Mouse (Mus musculus) CH12.LX (cell line): ENCODE data around the gene Fgf11.

Source experiments
- EP300 ChIP-seq: IDR thresholded peaks from 2 replicates; pipeline ENCODE4 v1.6.1; 2011; ENCODE audit warnings: low read length, improper control_type of control experiment
- JUND ChIP-seq: conservative IDR thresholded peaks from 2 replicates; pipeline ENCODE4 v1.6.1; 2011; ENCODE audit warnings: low read depth, low read length, improper control_type of control experiment
- POLR2A ChIP-seq: IDR thresholded peaks from 2 replicates; pipeline ENCODE4 v1.6.1; 2011; ENCODE audit warnings: low read depth, mild to moderate bottlenecking, improper control_type of control experiment, low read length

DNA sequence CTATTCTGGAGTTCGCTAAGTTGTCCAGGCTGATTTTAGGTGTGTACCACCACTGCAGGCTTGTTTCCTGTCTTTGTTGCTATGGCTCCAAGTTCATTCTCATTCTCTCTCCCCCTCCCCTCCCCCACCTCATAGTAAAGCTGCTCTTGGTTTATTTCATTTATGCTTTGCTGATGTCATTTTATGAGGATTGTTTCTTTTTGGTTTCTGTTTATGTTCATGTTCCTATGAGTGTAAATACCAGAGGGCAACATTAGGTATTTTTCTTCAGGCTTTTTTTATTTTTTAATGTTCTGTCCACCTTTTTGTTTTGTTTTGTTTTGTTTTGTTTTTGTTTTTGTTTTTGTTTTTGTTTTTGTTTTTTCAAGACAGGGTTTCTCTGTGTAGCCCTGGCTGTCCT is 39.8 kb downstream of the Fgf11 start, which contains the start of gene Slc35g3:
- TF ChIP-seq EP300: no peak
- no peak for TF ChIP-seq POLR2A
- no peak for TF ChIP-seq JUND
